Mouse (Mus musculus): ENCODE data around the gene Dnmt1. TPM values are rescaled to one million over a fixed set of nuclear protein-coding genes. Genes with fewer than 3 reads are reported as not detected.

Gene Dnmt1
- total RNA-seq, 1 experiment = 122 TPM

DNA sequence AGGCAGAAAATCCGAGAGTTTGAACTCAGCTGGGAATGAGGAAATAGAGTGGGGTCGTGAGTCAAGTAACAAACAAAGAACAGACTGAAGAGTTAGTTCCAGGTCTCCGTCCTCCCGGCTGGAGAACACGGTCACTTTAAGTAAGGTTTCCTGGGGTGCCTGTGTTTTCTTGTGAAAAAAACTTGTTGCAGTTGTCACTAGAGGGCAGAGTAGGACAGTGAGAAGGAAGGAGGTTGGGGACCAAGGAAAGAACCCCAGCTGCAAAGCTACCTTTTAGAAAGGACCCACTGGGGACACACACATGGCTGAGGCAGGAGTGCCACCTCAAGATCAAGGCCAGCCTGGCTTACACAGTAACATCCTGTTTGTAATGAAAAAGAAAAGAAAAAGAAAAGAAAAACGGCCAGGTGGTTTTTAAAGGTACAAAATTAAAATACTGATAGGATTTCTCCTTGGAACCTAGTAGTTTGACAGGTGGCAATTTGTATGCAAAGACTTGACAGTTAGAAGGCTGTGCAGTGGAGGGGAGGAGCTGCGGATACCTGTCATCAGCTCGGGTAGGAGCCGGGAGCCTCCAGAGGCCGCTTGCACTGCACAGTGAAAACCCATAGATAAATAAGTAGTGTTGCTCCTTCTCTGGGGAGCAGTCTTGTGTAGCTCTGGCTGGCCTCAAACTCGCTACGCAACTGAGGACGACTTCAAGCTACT is 58.1 kb downstream of the Dnmt1 start:
- no peaks in the 10 kb centered on the region; the same call in 1 of the 2 replicates for H3K9me3 ChIP-seq (ENCODE audit: control insufficient read depth, insufficient read depth, low read depth, low read length)
- H3K27ac ChIP-seq (ENCODE audit: insufficient read depth, low read depth, low read length, poor library complexity, severe bottlenecking) = no peak overlapping the region
- DNase-seq (ENCODE audit: low read depth, low spot score) = no peak
- in situ Hi-C loops (cut with MboI; ENCODE audit: low sequenced_read_pairs in 2 of 2, unreplicated experiment in 2 of 2) = loop anchor here in 1 of 2 experiments (10.0 kb wide), 1 partner anchor 93 kb away; no protein-coding TSS in a partner anchor
- H3K36me3 ChIP-seq (ENCODE audit: control insufficient read depth, insufficient read depth, low read length, poor library complexity, severe bottlenecking) = peaks cover 24% of the 10 kb centered on the region
- no peak overlapping the region for H3K9ac ChIP-seq (ENCODE audit: insufficient read depth, low read depth, low read length, poor library complexity, severe bottlenecking)
- H3K4me3 ChIP-seq (ENCODE audit: insufficient read depth in 1 of 2, low read depth in 1 of 2, low read length in 2 of 2, poor library complexity in 1 of 2, severe bottlenecking in 1 of 2) = no peak overlapping the region
- TF ChIP-seq MAFK (IDR thresholded peaks at IDR 0.05; ENCODE audit: insufficient read depth, low read depth, low read length) (no peak), ZNF384 (IDR thresholded peaks at IDR 0.05; ENCODE audit: low read depth, low read length) (peak; percentile 66; the same call in 1 of the 2 replicates), ZC3H11A (IDR thresholded peaks at IDR 0.05; ENCODE audit: borderline replicate concordance, low read depth, low read length) (peak; percentile 39; the same call in 1 of the 2 replicates), CHD2 (IDR thresholded peaks at IDR 0.05; ENCODE audit: low read depth, low read length) (no peak)
- no peaks in the 10 kb centered on the region; a peak in 1 of 4 replicates for H3K4me1 ChIP-seq (ENCODE audit: control insufficient read depth in 2 of 2, insufficient read depth in 2 of 2, low read length in 2 of 2, poor library complexity in 1 of 2)

DNA sequence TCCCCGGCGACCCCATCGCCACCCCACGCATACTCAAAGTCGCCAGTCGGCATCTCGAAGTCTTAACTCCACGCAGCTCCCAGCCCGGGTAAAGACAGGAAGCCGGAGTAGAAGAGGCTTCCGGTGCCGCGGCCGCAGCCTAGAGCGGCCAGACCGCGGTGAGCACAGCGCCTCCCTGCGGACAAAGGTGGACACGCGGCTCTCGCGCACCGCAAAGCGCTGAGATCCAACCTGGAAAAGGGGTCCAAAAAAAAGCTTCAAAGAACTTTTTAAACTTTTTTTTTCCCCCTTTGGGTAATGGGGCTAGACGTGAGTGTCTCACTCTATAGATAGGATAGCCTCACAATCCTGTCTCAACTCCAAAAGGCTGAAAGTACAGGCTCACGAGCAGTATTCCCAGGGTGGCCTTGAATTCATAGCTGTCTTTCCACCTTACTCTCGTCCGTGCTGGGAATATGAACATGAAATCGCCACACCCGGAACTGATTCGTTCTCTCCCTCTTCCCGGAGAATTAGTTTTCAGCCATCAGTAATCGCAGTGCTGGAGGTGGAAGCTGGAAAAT is 61.1 kb downstream of the Dnmt1 start, which contains the start of gene Eif3g:
Gene Eif3g (minus strand): TSS at position 113 of the 563 bp plus-strand sequence.
- in situ Hi-C loops (cut with MboI; ENCODE audit: low sequenced_read_pairs in 2 of 2, unreplicated experiment in 2 of 2) = loop anchor here in 1 of 2 experiments (10.0 kb wide), 1 partner anchor 106 kb away; the partner anchor contains the start of gene Mrpl4
- H3K9me3 ChIP-seq (ENCODE audit: control insufficient read depth, insufficient read depth, low read depth, low read length) = no peaks in the 10 kb centered on the region
- DNase-seq (ENCODE audit: low read depth, low spot score) = peak; percentile 71
- TF ChIP-seq MAFK (IDR thresholded peaks at IDR 0.05; ENCODE audit: insufficient read depth, low read depth, low read length) (no peak), ZNF384 (IDR thresholded peaks at IDR 0.05; ENCODE audit: low read depth, low read length) (peak; percentile 37; the same call in 1 of the 2 replicates), HCFC1 (IDR thresholded peaks at IDR 0.05; ENCODE audit: borderline replicate concordance, insufficient read depth, low read length) (peak; percentile 80; the same call in 1 of the 2 replicates)
- H3K4me3 ChIP-seq (ENCODE audit: insufficient read depth in 1 of 2, low read depth in 1 of 2, low read length in 2 of 2, poor library complexity in 1 of 2, severe bottlenecking in 1 of 2) = peak within 1 kb of the TSS; percentile 96 to 100
- H3K27ac ChIP-seq (ENCODE audit: insufficient read depth, low read depth, low read length, poor library complexity, severe bottlenecking) = peak within 1 kb of the TSS; percentile 70
- peaks cover 35% of the 10 kb centered on the region for H3K36me3 ChIP-seq (ENCODE audit: control insufficient read depth, insufficient read depth, low read length, poor library complexity, severe bottlenecking)
- peak within 1 kb of the TSS; percentile 97 for H3K9ac ChIP-seq (ENCODE audit: insufficient read depth, low read depth, low read length, poor library complexity, severe bottlenecking)
- peaks cover 0 to 8% of the 10 kb centered on the region in 2 experiments; a peak in 1 of 4 replicates for H3K4me1 ChIP-seq (ENCODE audit: control insufficient read depth in 2 of 2, insufficient read depth in 2 of 2, low read length in 2 of 2, poor library complexity in 1 of 2)

DNA sequence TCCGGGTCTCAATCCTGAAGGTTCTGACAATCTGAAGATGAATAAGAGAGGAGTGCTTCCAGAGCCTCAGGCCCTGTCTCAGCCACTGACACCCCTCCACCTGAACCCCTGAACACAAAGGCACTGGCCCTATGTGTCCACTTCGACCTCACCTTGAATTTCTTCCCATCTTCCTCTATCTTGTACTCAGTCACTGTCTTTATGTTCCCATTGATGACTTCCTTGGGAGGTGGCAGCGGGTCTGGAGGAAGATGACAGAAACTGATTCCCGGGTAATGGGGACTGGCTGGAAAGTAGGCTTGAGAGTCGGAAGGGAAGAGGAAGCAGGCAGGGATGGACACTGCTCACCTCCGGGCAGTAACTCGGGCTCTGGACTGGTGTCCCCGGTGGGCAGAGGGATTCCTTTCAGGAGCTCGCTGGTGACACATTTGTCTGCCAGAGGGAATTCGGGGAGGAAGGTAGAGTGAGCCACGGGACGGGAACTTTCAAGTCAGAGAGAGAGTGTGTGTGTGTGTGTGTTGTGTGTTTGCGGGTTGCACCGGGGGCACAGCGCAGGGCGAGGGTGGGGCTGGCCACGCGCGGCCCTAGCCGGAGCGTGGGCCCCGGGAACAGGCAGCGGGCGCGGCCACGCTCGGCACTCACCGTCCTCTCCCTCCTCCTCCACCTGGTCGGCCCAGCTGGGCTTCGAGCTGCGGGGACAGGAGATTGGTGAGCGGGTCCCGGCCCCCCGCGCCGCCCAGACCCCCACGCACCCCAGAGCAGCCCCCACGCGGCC is 61.8 kb downstream of the Dnmt1 start:
- H3K4me3 ChIP-seq (ENCODE audit: insufficient read depth in 1 of 2, low read depth in 1 of 2, low read length in 2 of 2, poor library complexity in 1 of 2, severe bottlenecking in 1 of 2) = peak overlapping the region; percentile 96 to 100
- peak overlapping the region; percentile 97 for H3K9ac ChIP-seq (ENCODE audit: insufficient read depth, low read depth, low read length, poor library complexity, severe bottlenecking)
- TF ChIP-seq ZNF384 (IDR thresholded peaks at IDR 0.05; ENCODE audit: low read depth, low read length) (no peak), CHD2 (IDR thresholded peaks at IDR 0.05; ENCODE audit: low read depth, low read length) (0 out of 2 replicates have a peak, but pooled peaks have one; percentile 4)
- peak overlapping the region; percentile 70 for H3K27ac ChIP-seq (ENCODE audit: insufficient read depth, low read depth, low read length, poor library complexity, severe bottlenecking)
- in situ Hi-C loops (cut with MboI; ENCODE audit: low sequenced_read_pairs in 2 of 2, unreplicated experiment in 2 of 2) = loop anchor here in 1 of 2 experiments (10.0 kb wide), 1 partner anchor 107 kb away; the partner anchor contains the start of gene Mrpl4
- peaks cover 0 to 11% of the 10 kb centered on the region in 2 experiments; a peak in 1 of 4 replicates for H3K4me1 ChIP-seq (ENCODE audit: control insufficient read depth in 2 of 2, insufficient read depth in 2 of 2, low read length in 2 of 2, poor library complexity in 1 of 2)
- DNase-seq (ENCODE audit: low read depth, low spot score) = no peak
- H3K36me3 ChIP-seq (ENCODE audit: control insufficient read depth, insufficient read depth, low read length, poor library complexity, severe bottlenecking) = peaks cover 41% of the 10 kb centered on the region
- no peaks in the 10 kb centered on the region for H3K9me3 ChIP-seq (ENCODE audit: control insufficient read depth, insufficient read depth, low read depth, low read length)

DNA sequence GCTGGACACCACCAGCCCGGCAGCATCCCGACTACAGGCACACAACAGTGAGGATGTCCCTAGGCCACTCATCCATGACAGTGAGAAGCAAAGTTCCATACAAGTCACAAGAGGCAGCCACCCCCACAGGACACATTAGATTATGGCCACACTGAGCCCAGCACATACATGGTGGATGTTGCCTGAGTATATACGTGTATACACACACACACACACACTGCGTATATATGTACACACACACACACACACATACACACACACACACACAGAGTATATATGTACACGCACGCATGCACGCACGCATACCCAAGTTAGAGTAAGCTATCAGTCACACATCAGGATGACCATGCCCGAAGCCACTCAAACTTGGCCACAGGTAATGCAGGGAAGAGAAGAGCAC is 64.3 kb downstream of the Dnmt1 start:
- no peak for TF ChIP-seq HCFC1 (IDR thresholded peaks at IDR 0.05; ENCODE audit: borderline replicate concordance, insufficient read depth, low read length)
- TF ChIP-seq ZNF384 (IDR thresholded peaks at IDR 0.05; ENCODE audit: low read depth, low read length) = no peak
- no peak for TF ChIP-seq MAFK (IDR thresholded peaks at IDR 0.05; ENCODE audit: insufficient read depth, low read depth, low read length)
- TF ChIP-seq CHD2 (IDR thresholded peaks at IDR 0.05; ENCODE audit: low read depth, low read length) = no peak
- TF ChIP-seq ZC3H11A (IDR thresholded peaks at IDR 0.05; ENCODE audit: borderline replicate concordance, low read depth, low read length) = no peak
- Histone ChIP-seq H3K36me3 (ENCODE audit: control insufficient read depth, insufficient read depth, low read length, poor library complexity, severe bottlenecking) (peaks cover 64% of the 10 kb centered on the region), H3K9me3 (ENCODE audit: control insufficient read depth, insufficient read depth, low read depth, low read length) (no peaks in the 10 kb centered on the region), H3K9ac (ENCODE audit: insufficient read depth, low read depth, low read length, poor library complexity, severe bottlenecking) (no peak overlapping the region), H3K27ac (ENCODE audit: insufficient read depth, low read depth, low read length, poor library complexity, severe bottlenecking) (no peak overlapping the region), H3K4me3 (ENCODE audit: insufficient read depth in 1 of 2, low read depth in 1 of 2, low read length in 2 of 2, poor library complexity in 1 of 2, severe bottlenecking in 1 of 2) (no peak overlapping the region), H3K4me1 (ENCODE audit: control insufficient read depth in 2 of 2, insufficient read depth in 2 of 2, low read length in 2 of 2, poor library complexity in 1 of 2) (peaks cover 0 to 21% of the 10 kb centered on the region in 2 experiments; a peak in 1 of 4 replicates)
- in situ Hi-C loops (cut with MboI; ENCODE audit: low sequenced_read_pairs in 2 of 2, unreplicated experiment in 2 of 2) = loop anchor here in 1 of 2 experiments (10.0 kb wide), 1 partner anchor 109 kb away; the partner anchor contains the start of gene Mrpl4
- DNase-seq (ENCODE audit: low read depth, low spot score) = no peak
